Mouse (Mus musculus): ENCODE measurements around the gene Nqo1. TPM values are rescaled to one million over a fixed set of nuclear protein-coding genes. Genes with fewer than 3 reads are reported as not detected.

Gene Nqo1
- polyA plus RNA-seq, 1 experiment, result 0.13 TPM

- Histone ChIP-seq H3K4me3 (replicated peaks) (no peak overlapping the region), H3K9me3 (ENCODE audit: control insufficient read depth, low read length) (no peaks in the 10 kb centered on the region), H3K36me3 (ENCODE audit: control insufficient read depth) (peaks cover 4% of the 10 kb centered on the region), H3K27me3 (ENCODE audit: control insufficient read depth) (no peaks in the 10 kb centered on the region), H3K4me1 (ENCODE audit: control insufficient read depth) (no peaks in the 10 kb centered on the region)
- TF ChIP-seq GATA1 (IDR thresholded peaks at IDR 0.05; ENCODE audit: low read length) (no peak), TAL1 (IDR thresholded peaks at IDR 0.05; ENCODE audit: low read length) (no peak)
These were observed 25.7 kb downstream of the Nqo1 start for GRCm38 (mm10) chr8:107377346-107377745.

- Histone ChIP-seq H3K4me1 (ENCODE audit: control insufficient read depth) (no peaks in the 10 kb centered on the region), H3K9me3 (ENCODE audit: control insufficient read depth, low read length) (no peaks in the 10 kb centered on the region), H3K36me3 (ENCODE audit: control insufficient read depth) (peaks cover 43% of the 10 kb centered on the region), H3K4me3 (replicated peaks) (no peak overlapping the region), H3K27me3 (ENCODE audit: control insufficient read depth) (no peaks in the 10 kb centered on the region)
- no peak for TF ChIP-seq TAL1 (IDR thresholded peaks at IDR 0.05; ENCODE audit: low read length)
- TF ChIP-seq GATA1 (IDR thresholded peaks at IDR 0.05; ENCODE audit: low read length), result no peak
These were observed 32.7 kb downstream of the Nqo1 start for GRCm38 (mm10) chr8:107370311-107370710.

Other genes starting within 250 kb of the Nqo1 start
- gene Nfat5, start 109.7 kb downstream of the Nqo1 start, polyA plus RNA-seq (2012), result 0.04 TPM in 2 replicates
- gene Nob1, start 21.8 kb upstream of the Nqo1 start, polyA plus RNA-seq (2012), result 1.2 and 2.1 TPM in 2 replicates
- 11.3 and 12.4 TPM in 2 replicates for gene Wwp2, start 33.2 kb upstream of the Nqo1 start, polyA plus RNA-seq (2012)
- 4.4 TPM in 2 replicates for gene Psmd7, start 185.3 kb upstream of the Nqo1 start, polyA plus RNA-seq (2012)

Data from erythroblast, embryonic 14.5 days (primary cell).